Mouse (Mus musculus) c-Kit-positive CD71-positive TER-119-negative erythroid progenitor cells, embryonic 14.5 days (primary cell): ENCODE data around the gene Fgfr2.
"Not testable (repeated sequence)": the region's sequence is repeated elsewhere in the genome, so short reads cannot be mapped to it uniquely, and the experiment has no call there.

Source experiments
- DNase-seq: peaks from one replicate; pipeline ENCODE4 v3.0.0-alpha.2; 2013; ENCODE audit warnings: low read depth

The Fgfr2 gene

DNA sequence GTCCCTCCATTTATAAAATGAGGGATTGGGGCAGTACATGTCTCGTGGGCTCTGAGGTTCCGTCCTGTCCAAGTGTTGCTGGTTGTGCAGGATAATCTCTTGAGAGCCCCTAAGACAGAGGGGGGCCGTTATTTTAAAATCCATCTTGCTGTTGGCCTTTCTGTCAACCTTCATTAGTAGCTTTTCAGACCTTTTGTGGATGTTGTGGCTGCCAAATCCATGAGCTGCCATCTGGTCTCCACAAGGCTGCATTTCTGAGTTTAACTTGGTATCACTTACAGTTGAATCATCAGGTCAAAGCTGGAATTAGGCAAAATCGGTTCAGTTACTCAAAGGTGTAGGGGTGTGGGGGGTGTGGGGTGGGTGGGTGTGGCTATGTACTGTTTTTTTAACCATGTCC, 2569.8 kb downstream of the Fgfr2 start:
- DNase-seq: no peak

- DNase-seq: no peak
These were observed 2570.4 kb downstream of the Fgfr2 start for GRCm38 (mm10) chr7:130552780-130553179.

DNA sequence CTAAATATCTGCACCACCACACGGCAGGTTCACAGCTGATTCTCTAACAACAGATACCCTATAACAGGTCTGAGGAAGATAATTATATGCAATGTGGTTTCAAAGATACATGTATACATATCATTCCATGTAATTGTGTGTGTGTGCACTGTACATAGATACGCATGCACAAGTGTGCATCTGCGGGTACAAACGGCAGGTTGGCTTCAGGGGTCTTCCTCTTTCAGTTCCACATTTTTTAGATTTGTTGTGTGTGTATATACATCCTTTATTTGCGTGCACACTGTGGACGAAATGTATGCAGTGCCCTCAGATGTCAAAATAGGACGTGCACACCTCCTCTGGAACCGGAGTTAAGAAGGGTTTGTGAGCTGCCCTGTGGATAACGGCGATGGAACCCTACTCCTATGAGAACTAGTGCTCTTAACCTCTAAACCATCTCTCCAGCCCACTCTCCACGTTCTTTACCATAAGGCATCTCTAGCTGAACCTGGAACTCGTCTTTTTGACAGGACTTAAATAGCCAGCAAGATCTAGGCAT, 2575.4 kb downstream of the Fgfr2 start:
- DNase-seq: no peak

DNA sequence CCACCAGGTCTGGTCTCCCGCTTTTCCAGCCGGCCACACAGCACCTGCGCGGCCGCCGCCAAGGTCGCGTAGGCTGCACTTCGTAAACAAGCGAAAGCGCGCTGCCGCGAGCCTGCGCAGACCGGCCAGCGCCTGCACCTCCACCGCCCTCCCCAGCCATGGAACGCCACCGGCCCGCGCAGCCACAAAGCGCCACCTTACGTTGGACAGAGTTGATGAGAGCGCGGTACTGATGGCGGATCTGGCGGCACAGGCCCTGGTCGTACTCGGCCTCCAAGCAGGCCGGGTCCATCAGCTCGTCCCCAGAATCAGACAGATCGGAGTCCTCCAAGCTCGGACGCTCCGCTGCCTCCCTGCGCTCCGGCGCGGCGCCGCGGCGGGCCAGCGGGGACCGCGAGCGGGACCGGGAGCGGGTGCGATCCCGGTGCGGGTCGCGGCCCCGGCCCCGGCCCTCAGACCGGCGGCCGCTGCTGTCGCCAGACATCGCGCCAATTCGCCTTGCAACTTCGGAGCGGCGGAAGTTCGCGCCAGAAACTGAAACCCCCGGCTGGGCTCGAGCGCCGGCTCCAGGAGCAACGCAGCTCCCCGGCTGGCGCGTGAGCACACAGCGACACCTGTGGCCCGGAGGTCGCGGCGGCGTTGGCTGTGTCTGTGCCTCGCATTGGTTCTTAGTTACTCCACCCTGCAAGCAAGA, 2576.2 kb downstream of the Fgfr2 start:
- DNase-seq: peak; percentile 84

DNA sequence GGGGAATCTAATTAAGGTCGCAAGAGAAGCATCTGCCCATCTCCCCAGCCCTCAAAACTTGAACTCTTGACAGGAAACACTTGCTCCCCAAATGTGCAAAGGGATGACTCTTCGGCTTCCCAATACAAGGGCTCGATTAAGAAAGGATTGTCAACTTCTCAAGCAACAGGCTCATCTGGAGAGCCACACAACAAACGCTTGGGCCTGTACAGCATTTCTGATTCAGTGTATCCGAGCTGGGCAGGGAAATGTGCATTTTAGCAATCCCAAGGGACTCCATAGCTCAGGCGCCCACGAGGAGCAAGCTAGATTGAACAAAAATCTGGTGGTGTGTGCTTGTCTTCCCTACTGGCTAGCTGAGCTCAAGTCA, 2576.7 kb downstream of the Fgfr2 start:
- DNase-seq: no peak

DNA sequence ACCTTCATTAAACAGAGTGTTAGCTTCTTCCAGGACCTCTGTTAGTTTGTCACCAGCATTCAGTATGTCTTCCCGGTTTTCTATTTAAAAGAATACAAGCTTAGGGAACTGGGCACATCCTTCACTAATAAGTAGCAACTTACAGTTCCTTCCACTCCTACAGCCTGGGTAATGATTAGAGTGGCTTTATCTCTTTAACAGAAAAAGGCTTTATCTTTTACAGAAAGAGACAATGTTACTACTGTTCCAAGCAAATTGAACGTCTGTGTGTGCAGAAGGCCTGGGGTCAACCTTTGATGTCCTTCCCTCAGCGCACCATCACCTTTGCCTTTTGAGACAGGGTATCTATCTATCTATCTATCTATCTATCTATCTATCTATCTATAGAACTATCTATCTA, 2577.3 kb downstream of the Fgfr2 start:
- DNase-seq: no peak

GRCm38 (mm10) chr7:130545401-130545800, 2577.7 kb downstream of the Fgfr2 start:
- no peak for DNase-seq

GRCm38 (mm10) chr7:130543181-130543580, 2580.0 kb downstream of the Fgfr2 start:
- no peak for DNase-seq

- DNase-seq: no peak
These were observed 2583.0 kb downstream of the Fgfr2 start for GRCm38 (mm10) chr7:130540176-130540575.

DNA sequence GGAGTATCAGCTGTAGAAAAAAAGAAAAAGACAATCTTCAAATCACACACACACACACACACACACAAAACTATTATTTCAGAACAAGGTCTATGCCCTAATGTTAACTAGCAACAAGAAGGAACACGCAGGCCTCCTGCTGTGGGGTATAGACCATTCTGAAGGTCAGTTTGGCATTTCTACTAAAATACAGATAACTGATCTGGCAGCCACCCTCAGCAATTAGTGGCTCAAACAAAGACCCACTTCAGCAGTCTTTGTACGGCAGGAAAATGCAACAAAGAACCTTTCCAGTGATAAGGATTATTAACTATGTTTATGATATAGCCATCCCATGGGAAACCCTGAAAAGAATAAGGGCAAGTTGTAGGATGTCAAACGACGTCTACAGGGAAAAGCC, 2586.1 kb downstream of the Fgfr2 start:
- no peak for DNase-seq

DNA sequence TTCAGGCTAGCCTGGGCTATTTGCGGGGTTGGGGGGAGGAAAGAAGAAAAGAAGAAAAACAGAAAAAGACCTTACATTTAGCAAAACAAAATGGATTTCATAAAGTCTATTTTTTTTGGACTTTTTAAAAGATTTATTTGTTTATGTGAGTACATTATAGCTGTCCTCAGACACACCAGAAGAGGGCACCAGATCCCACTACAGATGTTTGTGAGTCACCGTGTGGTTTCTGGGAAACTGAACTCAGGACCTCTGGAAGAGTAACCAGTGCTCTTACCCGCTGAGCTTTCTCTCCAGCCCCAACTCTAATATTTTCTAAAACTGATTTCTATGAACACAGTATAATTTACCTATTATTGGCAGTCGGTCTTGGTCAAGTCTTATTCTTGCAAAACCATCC, 2588.0 kb downstream of the Fgfr2 start:
- DNase-seq: no peak

DNA sequence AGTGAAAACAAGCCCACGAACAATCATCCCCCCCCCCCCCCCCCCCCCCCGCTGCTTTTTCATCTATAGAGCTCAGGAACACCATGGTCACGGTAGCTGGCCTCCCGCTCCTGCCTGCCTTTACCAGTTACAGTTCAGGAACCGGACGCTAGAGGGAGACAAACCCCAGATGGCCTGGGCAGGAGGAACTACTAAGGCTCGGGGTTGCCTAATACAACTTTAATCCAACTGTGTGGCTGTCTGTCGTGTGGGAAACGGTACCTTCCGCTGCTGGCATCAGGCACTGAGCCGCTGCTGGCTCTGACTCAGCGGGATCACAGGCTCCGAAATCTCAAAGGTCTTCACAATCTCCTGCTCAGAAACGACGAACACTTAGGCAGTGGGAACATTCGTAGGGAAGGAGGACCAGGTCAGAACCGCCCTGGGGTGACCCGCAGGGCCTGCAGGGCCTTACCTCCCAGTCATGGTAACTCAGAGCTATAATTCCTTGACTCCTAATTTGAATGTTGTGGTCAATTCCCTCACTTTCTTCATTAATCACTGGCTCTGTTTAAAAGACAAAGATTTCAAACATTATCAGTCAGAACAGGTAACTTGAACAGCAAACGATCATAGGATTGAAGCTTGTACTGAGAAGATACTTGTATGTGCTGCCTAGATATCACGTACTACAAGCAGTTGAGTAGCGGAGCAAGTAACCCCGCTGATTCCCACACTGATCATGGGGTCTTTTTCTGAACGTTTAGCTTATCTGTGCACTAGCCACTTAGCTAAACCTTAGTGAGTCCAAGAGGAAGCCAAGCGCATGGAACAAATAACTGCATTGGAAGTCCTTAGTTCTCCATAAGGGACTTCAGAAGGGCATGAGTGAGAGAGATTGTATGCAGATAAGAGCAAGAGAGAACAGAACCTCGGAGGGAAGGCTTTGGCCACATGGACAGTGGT, 2589.6 kb downstream of the Fgfr2 start:
- DNase-seq: peak; percentile 80

DNA sequence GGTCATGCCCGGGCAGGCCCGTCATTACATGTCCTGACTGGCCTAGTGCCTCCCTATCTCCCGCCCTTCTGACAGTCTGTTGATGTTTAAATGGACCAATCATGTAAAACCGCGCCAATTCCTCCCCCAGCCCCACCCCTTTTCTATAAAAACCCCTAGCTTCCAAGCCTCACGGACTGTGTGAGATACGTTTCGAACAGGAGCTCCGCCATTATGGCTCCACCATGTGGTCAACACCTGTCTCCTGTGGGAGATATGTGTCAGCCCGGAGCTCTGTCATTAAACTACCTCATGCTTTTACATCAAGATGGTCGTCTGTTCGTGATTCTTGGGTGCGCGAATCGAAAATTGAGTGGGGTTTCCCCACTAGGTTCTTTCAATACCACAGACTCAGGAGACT, 2592.0 kb downstream of the Fgfr2 start:
- DNase-seq: not testable (repeated sequence)

DNA sequence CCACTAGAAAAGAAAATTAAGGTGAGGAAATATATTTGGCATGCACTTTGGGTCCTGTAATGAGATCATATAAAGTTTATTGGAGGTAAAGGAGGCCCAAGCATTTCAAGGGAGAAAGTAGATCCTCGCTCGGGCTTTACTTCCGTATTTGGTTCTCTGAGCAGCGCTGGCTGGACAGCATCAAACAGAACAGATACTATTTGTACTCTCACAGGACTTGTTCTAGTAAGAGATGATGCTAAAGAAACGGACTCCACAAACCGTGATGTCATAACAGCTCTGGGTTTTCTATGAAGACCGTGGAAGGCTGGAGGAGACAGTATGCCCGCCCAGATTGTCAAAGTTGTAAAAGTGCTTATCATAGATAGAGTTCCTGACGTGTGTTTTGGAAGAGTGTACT, 2595.8 kb downstream of the Fgfr2 start:
- DNase-seq: no peak

- DNase-seq: no peak
These were observed 2599.7 kb downstream of the Fgfr2 start for GRCm38 (mm10) chr7:130523451-130523850.

DNA sequence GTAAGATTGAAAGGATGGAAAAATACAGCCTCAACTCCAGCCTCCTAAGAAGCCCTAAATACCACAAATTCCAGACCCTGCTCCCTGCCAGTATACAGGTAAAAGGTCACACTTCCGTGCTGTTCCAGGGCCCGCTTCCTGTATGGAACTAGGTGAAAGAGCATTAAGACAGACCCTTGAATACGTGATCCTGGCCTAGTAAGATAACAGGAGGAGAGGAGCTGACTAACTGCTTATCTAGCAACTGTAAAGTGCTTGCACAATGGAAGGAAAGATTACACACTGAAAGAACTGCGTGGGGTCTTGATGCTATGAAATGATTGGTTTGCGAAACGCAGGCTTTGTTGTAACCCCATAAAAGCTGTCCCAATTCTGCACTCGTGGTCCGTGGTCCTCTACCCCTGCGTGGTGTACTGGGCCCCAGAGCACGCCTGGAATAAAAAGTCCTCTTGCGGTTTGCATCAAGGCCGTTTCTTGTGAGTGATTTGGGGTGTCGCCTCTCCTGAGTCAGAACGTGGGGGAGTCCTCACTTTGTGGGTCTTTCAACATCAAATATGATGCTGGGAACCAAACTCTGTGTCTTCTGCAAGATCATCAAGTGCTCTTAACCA, 2602.2 kb downstream of the Fgfr2 start:
- no peak for DNase-seq

DNA sequence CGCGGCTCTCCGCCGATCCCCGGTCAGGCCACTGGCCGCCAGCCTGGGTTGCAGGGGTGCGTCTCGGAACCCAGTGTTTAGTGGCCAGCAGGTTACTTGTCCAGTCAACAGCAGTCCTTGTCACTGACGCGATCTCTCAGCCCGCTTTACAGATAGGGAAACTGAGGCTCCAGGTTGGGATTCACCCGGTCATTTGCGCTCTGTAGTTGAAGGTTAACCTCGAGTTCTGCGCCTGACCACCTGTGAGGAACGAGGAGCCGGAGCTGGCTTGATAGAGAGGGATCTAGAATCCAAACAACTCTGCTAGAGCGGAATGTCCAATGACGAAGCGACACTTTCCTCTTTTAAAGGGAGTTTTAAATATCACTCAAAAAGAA, 2603.1 kb downstream of the Fgfr2 start, which contains the start of gene Ate1:
Ate1 (minus strand) TSS at position 321 of the 377 bp plus-strand sequence.
- DNase-seq: no peak

DNA sequence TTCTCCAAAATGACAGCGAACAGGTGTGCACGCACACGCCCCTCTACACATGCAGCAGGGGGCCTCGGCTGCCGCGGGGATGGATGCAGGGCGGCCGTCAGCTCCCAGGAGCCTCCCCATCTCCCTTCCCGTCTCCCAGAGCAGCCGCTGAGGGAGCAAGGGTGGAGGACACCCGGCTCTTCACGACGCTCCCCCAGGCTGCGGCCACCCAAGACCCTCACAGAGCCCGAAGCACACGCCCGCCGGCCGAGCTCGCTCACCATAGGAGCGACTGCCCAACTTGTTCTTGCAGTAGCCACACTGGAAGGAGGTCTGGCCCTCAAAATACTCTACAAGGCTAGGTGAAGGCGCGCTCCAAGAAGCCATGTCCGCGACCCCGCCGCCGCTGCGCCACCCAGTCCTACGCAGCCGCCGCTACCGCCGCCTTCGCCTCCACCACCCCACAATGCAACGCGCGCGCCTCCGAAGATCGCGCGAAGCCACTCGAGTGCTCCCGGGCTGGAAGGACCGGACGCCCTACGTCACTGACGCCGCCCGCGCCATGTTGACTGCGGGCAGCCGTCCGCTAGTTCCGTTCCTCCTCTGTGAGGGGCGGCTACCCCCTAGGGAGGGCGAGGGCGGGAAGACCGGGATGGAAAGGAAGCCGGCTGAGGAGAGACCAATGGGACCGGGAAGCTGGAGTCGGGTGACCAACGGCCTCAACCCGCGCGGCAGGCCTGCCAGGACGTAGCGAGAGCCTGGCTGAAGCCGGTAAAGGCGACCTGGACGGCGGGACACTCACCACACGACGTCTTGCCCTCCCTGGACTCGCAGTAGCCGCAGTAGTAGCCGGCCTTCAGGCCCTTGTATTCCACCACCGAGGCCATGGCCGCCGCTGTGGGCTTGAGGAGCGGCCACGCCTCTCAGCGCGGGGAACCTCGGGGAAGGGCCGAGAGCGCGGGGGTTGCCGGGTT, 2603.8 kb downstream of the Fgfr2 start:
- DNase-seq: peak; percentile 86

GRCm38 (mm10) chr7:130518213-130519095, 2604.7 kb downstream of the Fgfr2 start:
- no peak for DNase-seq

- no peak for DNase-seq
These were observed 2612.9 kb downstream of the Fgfr2 start for GRCm38 (mm10) chr7:130510243-130510642.
